In the genomic region with DNA sequence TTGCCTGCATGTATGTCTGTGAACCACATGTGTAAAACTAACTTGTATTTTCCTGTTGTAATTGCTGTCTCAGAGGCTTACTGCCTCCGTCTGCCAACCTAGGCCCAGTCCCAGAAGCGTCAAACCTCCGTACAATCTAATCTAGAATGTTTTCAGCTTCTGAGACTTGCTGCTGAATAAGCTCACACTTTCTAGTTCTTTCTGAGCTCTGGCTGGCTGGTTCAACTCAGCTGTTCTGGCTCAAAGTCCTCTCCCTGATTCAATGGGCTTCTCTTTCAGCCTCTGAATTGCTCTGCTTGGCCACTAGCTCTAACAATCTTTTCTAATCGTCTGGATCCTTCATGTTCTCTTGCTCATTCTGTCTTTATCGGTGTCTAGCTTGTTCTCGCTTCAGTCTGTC, we compare ENCODE assay signal across 14 mouse cellular contexts.
"Had no signal": no experiment of that assay in that cellular context is flagged by ENCODE, and none has a peak within 500 bp of the region (broad histone marks: within the 10 kb centered on the region; RNA-seq: fewer than 3 reads in every experiment).

No protein-coding gene starts in this region.

- H3K4me3 ChIP-seq: kidney, embryonic 15.5 days; left cerebral cortex, adult 2 months; limb, embryonic 10.5 days; midbrain, embryonic 10.5 days; myocyte; neural tube, embryonic 15.5 days had no signal

- H3K9ac ChIP-seq: kidney, embryonic 15.5 days; liver, embryonic 14.5 days; neural tube, embryonic 15.5 days had no signal

- DNase-seq: kidney, postnatal 14 days; lung, adult 2 months; lung, postnatal 10 days; lung, postnatal 4 days; midbrain, embryonic 14.5 days; right cerebral cortex, adult 18-20 months; right cerebral cortex, postnatal 25 days had no signal

- H3K4me2 ChIP-seq: kidney, embryonic 15.5 days; neural tube, embryonic 15.5 days had no signal

- H3K36me3 ChIP-seq: kidney, embryonic 15.5 days; limb, embryonic 10.5 days; midbrain, embryonic 10.5 days; neural tube, embryonic 15.5 days had no signal

- H3K27me3 ChIP-seq: kidney, embryonic 15.5 days; neural tube, embryonic 15.5 days had no signal

- H3K27ac ChIP-seq: kidney, embryonic 15.5 days; left cerebral cortex, adult 2 months; limb, embryonic 10.5 days; liver, embryonic 14.5 days; midbrain, embryonic 10.5 days; neural tube, embryonic 15.5 days had no signal

- H3K9me3 ChIP-seq: kidney, embryonic 15.5 days; limb, embryonic 10.5 days; midbrain, embryonic 10.5 days; neural tube, embryonic 15.5 days had no signal
